Mouse (Mus musculus): Measurements from ENCODE around the gene Adap2.
"Not testable (repeated sequence)": the region's sequence is repeated elsewhere in the genome, so short reads cannot be mapped to it uniquely, and the experiment has no call there.

Adap2 gene

DNA sequence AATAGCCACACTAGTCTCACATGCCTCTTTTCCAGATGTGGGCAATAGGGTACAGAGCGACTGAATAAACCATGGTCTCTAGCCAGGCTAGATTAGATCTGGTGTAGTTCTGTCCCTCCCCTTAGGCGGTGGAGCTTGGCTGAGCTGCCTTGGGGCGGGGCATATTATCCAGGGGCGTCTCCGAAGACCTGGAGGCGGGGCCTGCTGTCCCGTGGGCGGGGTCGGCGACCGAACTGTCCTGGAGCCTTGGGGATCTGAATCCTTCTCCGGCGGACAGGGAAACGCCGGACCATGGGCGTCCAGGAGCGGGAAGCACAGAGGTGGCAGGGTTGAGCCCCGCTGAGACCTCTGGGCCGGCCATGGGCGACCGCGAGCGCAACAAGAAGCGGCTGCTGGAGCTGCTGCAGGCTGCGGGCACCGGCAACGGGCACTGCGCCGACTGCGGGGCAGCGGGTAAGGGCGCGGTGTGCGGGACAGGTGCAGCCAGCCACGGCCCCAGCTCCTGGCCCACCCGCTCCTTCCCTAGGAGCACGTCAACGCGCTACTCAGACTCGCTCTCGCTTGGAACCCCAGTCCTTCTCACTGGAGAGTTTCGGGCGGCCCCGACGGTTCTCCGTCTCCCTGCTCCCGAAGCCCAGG is at the start of gene Adap2:
Gene Adap2 (plus strand): TSS at position 249 of the 639 bp plus-strand sequence.
- DNase-seq: peak; percentile 96 to 98

DNA sequence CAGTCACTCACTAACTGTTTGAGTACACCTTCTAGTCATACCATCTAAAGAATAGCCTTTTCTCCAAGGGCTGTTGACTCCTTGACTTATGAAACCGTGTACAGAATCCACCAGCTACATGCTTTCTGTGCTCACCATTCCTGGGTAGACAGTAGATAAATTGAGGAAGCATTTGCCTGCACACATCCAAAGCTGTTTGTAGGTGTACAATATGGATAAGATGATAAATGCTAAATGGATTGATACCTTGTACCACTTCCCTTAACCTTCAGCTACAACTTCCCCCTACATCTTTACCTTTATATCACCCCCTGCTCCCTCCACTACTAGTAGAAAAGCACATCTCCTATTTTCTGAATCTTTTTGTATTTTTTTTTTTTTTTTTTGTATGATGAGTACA is 49.5 kb upstream of the Adap2 start:
- no peak for DNase-seq

DNA sequence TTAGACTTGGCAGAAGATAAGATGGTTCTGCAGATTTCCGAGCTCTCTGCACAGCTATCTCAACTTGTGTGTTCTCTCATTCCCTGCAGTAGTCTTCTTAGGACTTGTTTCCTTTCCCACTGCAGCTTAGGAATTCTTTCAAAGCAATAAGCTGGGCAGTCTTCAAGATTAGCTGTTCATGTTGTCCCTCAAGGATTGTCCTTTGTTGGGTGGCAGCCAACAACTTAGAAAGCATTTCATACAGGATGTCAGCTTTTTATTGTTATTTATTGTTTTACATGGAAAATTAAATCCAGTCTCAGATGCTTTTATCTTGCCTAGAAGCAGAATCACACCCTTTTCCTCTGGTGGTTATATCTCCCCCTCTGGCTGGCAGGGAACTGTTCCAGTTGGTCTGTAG is 37.5 kb upstream of the Adap2 start:
- DNase-seq: peak in 1 of 2 experiments; percentile 54

- no peak for DNase-seq
Observed at GRCm38 (mm10) chr11:80132050-80132449, 21.9 kb upstream of the Adap2 start.

- no peak for DNase-seq
Observed at GRCm38 (mm10) chr11:80134744-80135143, 19.2 kb upstream of the Adap2 start.

DNA sequence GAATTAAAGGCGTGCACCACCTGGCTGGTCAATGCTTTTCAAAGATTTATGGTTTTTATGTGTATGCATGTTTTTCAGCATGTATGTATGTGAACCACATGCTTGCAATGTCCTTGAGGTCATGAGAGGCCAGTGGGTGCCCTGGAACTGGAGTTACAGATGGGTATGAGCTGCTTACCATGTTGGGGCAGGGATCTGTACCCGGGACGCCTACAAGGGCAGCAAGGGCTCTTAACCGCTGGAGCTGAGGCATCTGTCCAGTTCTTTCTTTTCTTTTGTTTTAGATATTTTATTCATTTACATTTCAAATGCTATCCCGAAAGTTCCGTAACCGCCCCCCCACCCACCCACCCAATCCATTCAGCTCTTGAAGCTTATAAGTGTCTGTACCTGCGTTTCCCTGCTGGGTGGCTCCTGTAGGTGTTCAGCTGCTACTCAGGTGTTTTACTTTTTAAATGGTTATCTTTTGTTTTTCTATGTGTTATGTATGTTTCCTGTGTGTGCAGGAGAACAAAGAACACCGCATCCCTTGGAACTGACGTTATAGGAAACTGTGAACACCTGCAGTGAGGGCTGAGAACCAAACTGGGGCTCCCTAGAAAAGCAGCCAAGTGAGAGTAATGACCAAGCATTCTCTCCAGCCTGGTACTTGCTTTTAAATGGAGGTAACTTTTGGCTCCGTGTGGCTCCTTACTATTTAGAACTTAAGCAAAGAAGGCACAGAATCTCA is 17.8 kb upstream of the Adap2 start:
- DNase-seq: no peak

- no peak for DNase-seq
Observed at GRCm38 (mm10) chr11:80136786-80137185, 17.1 kb upstream of the Adap2 start.

- no peak for DNase-seq
Observed at GRCm38 (mm10) chr11:80137773-80138172, 16.1 kb upstream of the Adap2 start.

GRCm38 (mm10) chr11:80141825-80142521 is 11.9 kb upstream of the Adap2 start, which contains the start of gene Tefm:
Gene Tefm (minus strand): TSS chr11:80142175.
- DNase-seq: peak; percentile 79 to 88

- DNase-seq: peak in 1 of 2 experiments; percentile 53
Observed at GRCm38 (mm10) chr11:80142872-80143271, 11.0 kb upstream of the Adap2 start.

DNA sequence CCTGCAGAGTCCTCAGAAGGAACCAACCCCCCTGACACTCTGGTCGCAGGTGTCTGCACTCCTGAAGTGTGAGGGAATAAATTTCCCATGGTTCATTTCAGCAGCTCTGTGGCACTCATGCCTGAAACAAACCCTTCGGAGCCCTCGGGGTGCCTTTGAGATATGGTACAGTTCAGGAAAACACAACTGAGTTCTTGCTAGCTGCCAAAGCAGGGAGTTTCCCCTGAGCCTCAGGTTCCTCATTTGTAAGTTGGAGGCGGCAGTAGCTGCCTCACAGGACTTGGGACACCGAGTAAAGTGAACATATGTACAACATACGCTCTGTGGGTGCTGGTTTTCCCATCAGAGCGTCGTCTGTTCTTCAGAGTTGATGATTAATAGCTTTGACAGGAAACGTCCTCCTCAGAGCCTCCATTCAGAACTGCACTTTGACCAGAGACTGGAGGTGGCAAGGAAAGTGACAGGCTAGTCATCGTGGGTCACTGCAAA is 8.1 kb upstream of the Adap2 start:
- DNase-seq: peak; percentile 36 to 70

DNA sequence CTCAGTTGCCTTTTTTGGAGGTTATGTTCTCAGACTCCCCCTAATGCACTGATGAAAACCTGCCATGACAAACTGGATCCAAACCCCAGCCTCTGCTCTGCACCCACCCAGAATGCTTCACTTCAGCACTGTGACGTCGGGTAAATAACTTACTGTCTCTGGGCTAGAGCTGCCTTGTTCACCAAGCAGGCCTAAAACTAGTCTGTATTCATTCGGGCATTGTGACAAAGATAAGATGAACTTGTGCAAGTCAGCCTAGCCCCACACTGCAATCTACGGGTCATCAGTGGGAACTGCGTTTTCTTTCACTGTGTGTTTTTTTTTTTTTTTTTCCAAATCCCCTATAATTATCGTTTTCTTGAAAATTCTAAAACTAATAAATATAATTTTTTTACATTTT is 6.2 kb upstream of the Adap2 start:
- no peak for DNase-seq

GRCm38 (mm10) chr11:80148313-80148712 is 5.6 kb upstream of the Adap2 start:
- DNase-seq: peak in 1 of 2 experiments; percentile 77

GRCm38 (mm10) chr11:80148974-80149373 is 4.9 kb upstream of the Adap2 start:
- not testable (repeated sequence) for DNase-seq

- peak in 1 of 2 experiments; percentile 54 for DNase-seq
Observed at GRCm38 (mm10) chr11:80149412-80150023, 4.4 kb upstream of the Adap2 start.

- DNase-seq: no peak
Observed at GRCm38 (mm10) chr11:80150566-80150965, 3.3 kb upstream of the Adap2 start.

GRCm38 (mm10) chr11:80151541-80151940 is 2.4 kb upstream of the Adap2 start:
- no peak for DNase-seq

DNA sequence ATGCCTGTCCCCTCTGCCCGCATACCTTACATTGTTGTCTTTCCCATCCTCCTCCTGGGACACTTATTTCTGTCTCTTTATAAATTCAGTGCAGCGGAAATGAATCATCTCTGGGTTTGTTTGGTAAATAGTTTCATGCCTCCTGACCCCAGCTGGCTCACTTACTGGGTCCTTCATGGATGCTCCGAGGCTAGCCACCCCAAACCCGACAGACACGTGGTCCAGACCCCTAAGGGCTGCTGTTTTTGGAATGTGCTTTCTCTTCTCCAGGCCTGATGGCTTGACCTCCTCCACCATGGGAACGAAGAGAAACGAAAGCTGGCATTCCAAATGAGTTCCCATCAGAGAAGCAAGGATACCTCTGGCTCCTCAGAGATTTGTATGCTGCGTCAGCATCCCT is 1.5 kb upstream of the Adap2 start:
- DNase-seq: peak; percentile 48 to 68

DNA sequence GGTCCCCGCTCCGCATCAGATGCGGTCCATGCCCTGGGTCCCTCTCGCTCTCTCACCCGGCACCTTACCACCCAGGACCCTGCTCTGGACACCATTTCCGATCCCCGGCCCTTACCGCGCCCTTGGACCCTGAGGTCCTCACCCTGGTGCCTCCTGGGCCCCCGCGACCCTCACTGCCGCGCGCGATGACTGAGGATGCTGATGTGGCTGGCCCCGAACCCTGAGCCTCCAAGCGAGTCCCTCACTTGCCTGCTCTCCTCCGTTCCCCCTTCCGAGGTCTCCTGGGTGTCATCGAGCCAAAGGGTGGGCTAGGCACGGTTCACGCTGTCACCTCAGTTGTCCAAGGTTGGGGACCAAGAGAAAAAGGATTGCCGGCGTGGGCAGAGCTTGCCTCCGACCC is 596 bp downstream of the Adap2 start:
- DNase-seq: no peak

GRCm38 (mm10) chr11:80155541-80155940 is 1.6 kb downstream of the Adap2 start:
- no peak for DNase-seq

DNA sequence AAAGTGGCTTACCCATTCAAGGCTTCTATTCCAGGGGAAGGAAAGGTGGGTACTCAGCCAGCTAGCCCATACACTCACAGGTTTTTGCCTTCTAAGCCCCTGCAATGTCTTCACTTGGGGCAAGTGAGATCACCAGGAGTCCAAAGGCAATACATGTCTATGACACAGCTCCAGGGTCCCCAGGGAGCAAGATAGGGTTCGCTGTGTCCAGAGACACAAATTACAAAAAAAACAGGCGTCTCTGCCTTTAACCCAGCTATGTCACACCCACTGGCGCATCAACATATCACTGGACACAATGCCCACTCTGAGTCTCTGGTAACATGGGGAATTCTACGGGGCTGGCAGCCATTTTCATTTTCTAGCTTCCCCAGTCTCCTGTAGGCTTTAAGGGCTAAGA is 2.1 kb downstream of the Adap2 start:
- no peak for DNase-seq

DNA sequence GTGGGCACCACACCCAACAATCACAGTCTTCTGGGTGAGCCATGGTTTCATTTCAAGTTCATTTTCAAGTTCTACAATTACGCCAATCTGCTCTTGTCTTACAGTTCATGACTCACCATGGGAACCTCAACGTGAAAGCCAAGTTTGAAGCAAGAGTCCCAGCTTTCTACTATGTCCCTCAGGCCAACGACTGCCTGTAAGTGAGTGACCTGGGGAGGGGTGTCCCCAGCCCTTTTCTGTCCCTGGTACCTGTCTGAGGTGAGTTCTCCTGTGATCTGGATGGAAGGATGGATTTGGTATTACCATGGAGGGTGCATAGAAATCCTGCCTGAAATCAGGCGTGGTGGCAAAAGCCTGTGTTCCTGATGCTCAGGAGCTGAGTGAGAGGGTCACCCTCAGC is 2.9 kb downstream of the Adap2 start:
- no peak for DNase-seq

GRCm38 (mm10) chr11:80159018-80159417 is 5.1 kb downstream of the Adap2 start:
- no peak for DNase-seq
